Mouse (Mus musculus) cerebellum, adult 2 months (tissue): ENCODE data around the gene Iqsec1.

Experiments
- CTCF ChIP-seq: fragments of 200-500 bp; IDR thresholded peaks from 2 replicates; pipeline ENCODE4 v1.5.1; 2011; ENCODE audit warnings: low read depth, mild to moderate bottlenecking, control low read depth, low read length, moderate library complexity, borderline replicate concordance; ENCODE audit not compliant: insufficient read depth
- POLR2A ChIP-seq: fragments of 200-500 bp; IDR thresholded peaks from 2 replicates; pipeline ENCODE4 v1.6.1; 2011; ENCODE audit warnings: low read length, control low read depth, borderline replicate concordance; ENCODE audit not compliant: insufficient read depth

- TF ChIP-seq CTCF = peak; percentile 81
- no peak for TF ChIP-seq POLR2A
These were observed 381.3 kb downstream of the Iqsec1 start for GRCm38 (mm10) chr6:90607196-90607595.
